Mouse (Mus musculus): ENCODE data around the gene Tsga10. TPM values are rescaled to one million over a fixed set of nuclear protein-coding genes. Genes with fewer than 3 reads are reported as not detected.
"Not testable (repeated sequence)": the region's sequence is repeated elsewhere in the genome, so short reads cannot be mapped to it uniquely, and the experiment has no call there.

Tsga10 gene
- polyA plus RNA-seq, 1 experiment from 2014 or later, result 4.1 TPM

- H3K4me3 ChIP-seq, result no peak overlapping the region
- no peak overlapping the region for H3K27ac ChIP-seq
- no peaks in the 10 kb centered on the region for H3K9me3 ChIP-seq
- H3K4me1 ChIP-seq, result no peaks in the 10 kb centered on the region
- 55% methylated on average over 10 of the region's 10 CpGs for WGBS
- no peaks in the 10 kb centered on the region for H3K27me3 ChIP-seq (ENCODE audit: insufficient read depth, poor library complexity, severe bottlenecking)
- H3K36me3 ChIP-seq, result no peaks in the 10 kb centered on the region
- no peak for DNase-seq (ENCODE audit: low spot score)
These were observed 138.2 kb downstream of the Tsga10 start for GRCm38 (mm10) chr1:37728053-37728452.

GRCm38 (mm10) chr1:37727186-37727585, 139.0 kb downstream of the Tsga10 start:
- H3K4me3 ChIP-seq, result no peak overlapping the region
- no peaks in the 10 kb centered on the region for H3K36me3 ChIP-seq
- no peaks in the 10 kb centered on the region for H3K9me3 ChIP-seq
- no peaks in the 10 kb centered on the region for H3K4me1 ChIP-seq
- no peaks in the 10 kb centered on the region for H3K27me3 ChIP-seq (ENCODE audit: insufficient read depth, poor library complexity, severe bottlenecking)
- WGBS, result 79% methylated on average over 8 of the region's 8 CpGs
- no peak overlapping the region for H3K27ac ChIP-seq
- no peak for DNase-seq (ENCODE audit: low spot score)

- Histone ChIP-seq H3K27ac (no peak overlapping the region), H3K9me3 (no peaks in the 10 kb centered on the region), H3K4me3 (no peak overlapping the region), H3K4me1 (no peaks in the 10 kb centered on the region), H3K27me3 (ENCODE audit: insufficient read depth, poor library complexity, severe bottlenecking) (no peaks in the 10 kb centered on the region; the same call in 1 of the 2 replicates), H3K36me3 (no peaks in the 10 kb centered on the region)
- no peak for DNase-seq (ENCODE audit: low spot score)
- 62% methylated on average over 8 of the region's 8 CpGs for WGBS
These were observed 139.8 kb downstream of the Tsga10 start for GRCm38 (mm10) chr1:37726426-37726825.

- no peak for DNase-seq (ENCODE audit: low spot score)
- Histone ChIP-seq H3K36me3 (no peaks in the 10 kb centered on the region), H3K27ac (no peak overlapping the region), H3K9me3 (no peaks in the 10 kb centered on the region), H3K4me3 (no peak overlapping the region), H3K4me1 (no peaks in the 10 kb centered on the region), H3K27me3 (ENCODE audit: insufficient read depth, poor library complexity, severe bottlenecking) (peaks cover 3% of the 10 kb centered on the region)
- 71% methylated on average over 12 of the region's 12 CpGs for WGBS
These were observed 140.3 kb downstream of the Tsga10 start for GRCm38 (mm10) chr1:37725880-37726279.

- Histone ChIP-seq H3K27me3 (ENCODE audit: insufficient read depth, poor library complexity, severe bottlenecking) (peaks cover 33% of the 10 kb centered on the region), H3K36me3 (no peaks in the 10 kb centered on the region)
- 55% methylated on average over 5 of the region's 5 CpGs for WGBS
These were observed 145.1 kb downstream of the Tsga10 start for GRCm38 (mm10) chr1:37721092-37721491.

GRCm38 (mm10) chr1:37719761-37720640, 146.2 kb downstream of the Tsga10 start, which contains the start of gene 2010300C02Rik:
Gene 2010300C02Rik (minus strand): TSS chr1:37720085.
- Histone ChIP-seq H3K4me1 (peaks cover 14% of the 10 kb centered on the region), H3K27ac (peak within 1 kb of the TSS; percentile 75), H3K36me3 (no peaks in the 10 kb centered on the region), H3K27me3 (ENCODE audit: insufficient read depth, poor library complexity, severe bottlenecking) (peaks cover 36% of the 10 kb centered on the region), H3K4me3 (peak within 1 kb of the TSS; percentile 74), H3K9me3 (no peaks in the 10 kb centered on the region)
- under 1% methylated on average over 61 of the region's 69 CpGs for WGBS
- DNase-seq (ENCODE audit: low spot score), result no peak

More at GRCm38 (mm10) chr1:37721092-37721491, 145.1 kb downstream of the Tsga10 start:
- Histone ChIP-seq H3K9me3 (no peaks in the 10 kb centered on the region), H3K4me1 (peaks cover 14% of the 10 kb centered on the region), H3K4me3 (no peak overlapping the region), H3K27ac (no peak overlapping the region)
- no peak for DNase-seq (ENCODE audit: low spot score)

GRCm38 (mm10) chr1:37719030-37719723, 147.1 kb downstream of the Tsga10 start:
- Histone ChIP-seq H3K9me3 (no peaks in the 10 kb centered on the region), H3K36me3 (no peaks in the 10 kb centered on the region), H3K4me3 (peak overlapping the region; percentile 74), H3K27ac (peak overlapping the region; percentile 75), H3K4me1 (peaks cover 14% of the 10 kb centered on the region), H3K27me3 (ENCODE audit: insufficient read depth, poor library complexity, severe bottlenecking) (peaks cover 36% of the 10 kb centered on the region)
- no peak for DNase-seq (ENCODE audit: low spot score)
- WGBS, result 4% methylated on average over 49 of the region's 49 CpGs

GRCm38 (mm10) chr1:37718516-37718915, 147.7 kb downstream of the Tsga10 start:
- H3K9me3 ChIP-seq, result no peaks in the 10 kb centered on the region
- no peaks in the 10 kb centered on the region for H3K36me3 ChIP-seq
- H3K27ac ChIP-seq, result no peak overlapping the region
- H3K4me3 ChIP-seq, result no peak overlapping the region
- no peak for DNase-seq (ENCODE audit: low spot score)
- peaks cover 36% of the 10 kb centered on the region for H3K27me3 ChIP-seq (ENCODE audit: insufficient read depth, poor library complexity, severe bottlenecking)
- H3K4me1 ChIP-seq, result peaks cover 14% of the 10 kb centered on the region
- 58% methylated on average over 7 of the region's 7 CpGs for WGBS

GRCm38 (mm10) chr1:37717415-37718195, 148.6 kb downstream of the Tsga10 start:
- no peak overlapping the region for H3K27ac ChIP-seq
- WGBS, result 71% methylated on average over 14 of the region's 14 CpGs
- peaks cover 14% of the 10 kb centered on the region for H3K4me1 ChIP-seq
- H3K27me3 ChIP-seq (ENCODE audit: insufficient read depth, poor library complexity, severe bottlenecking), result peaks cover 36% of the 10 kb centered on the region
- no peaks in the 10 kb centered on the region for H3K36me3 ChIP-seq
- H3K9me3 ChIP-seq, result no peaks in the 10 kb centered on the region
- no peak for DNase-seq (ENCODE audit: low spot score)
- H3K4me3 ChIP-seq, result no peak overlapping the region

- not testable (repeated sequence) for H3K36me3 ChIP-seq; H3K27ac ChIP-seq; H3K27me3 ChIP-seq (ENCODE audit: insufficient read depth, poor library complexity, severe bottlenecking); H3K4me1 ChIP-seq; H3K4me3 ChIP-seq; DNase-seq (ENCODE audit: low spot score); H3K9me3 ChIP-seq
- WGBS, result 51% methylated on average over 4 of the region's 4 CpGs
These were observed 153.9 kb downstream of the Tsga10 start for GRCm38 (mm10) chr1:37712357-37712737.

GRCm38 (mm10) chr1:37711596-37712356, 154.5 kb downstream of the Tsga10 start:
- Histone ChIP-seq H3K36me3 (no peaks in the 10 kb centered on the region), H3K9me3 (no peaks in the 10 kb centered on the region), H3K4me3 (no peak overlapping the region), H3K4me1 (no peaks in the 10 kb centered on the region), H3K27ac (no peak overlapping the region), H3K27me3 (ENCODE audit: insufficient read depth, poor library complexity, severe bottlenecking) (peaks cover 5% of the 10 kb centered on the region)
- WGBS, result 84% methylated on average over 10 of the region's 10 CpGs
- no peak for DNase-seq (ENCODE audit: low spot score)

GRCm38 (mm10) chr1:37711082-37711481, 155.1 kb downstream of the Tsga10 start:
- no peaks in the 10 kb centered on the region for H3K36me3 ChIP-seq
- H3K9me3 ChIP-seq, result no peaks in the 10 kb centered on the region
- DNase-seq (ENCODE audit: low spot score), result no peak
- H3K27me3 ChIP-seq (ENCODE audit: insufficient read depth, poor library complexity, severe bottlenecking), result peaks cover 3% of the 10 kb centered on the region
- no peaks in the 10 kb centered on the region for H3K4me1 ChIP-seq
- no peak overlapping the region for H3K4me3 ChIP-seq
- H3K27ac ChIP-seq, result no peak overlapping the region
- 78% methylated on average over 5 of the region's 5 CpGs for WGBS
